Mouse (Mus musculus): ENCODE measurements around the gene Camk1d. TPM values are rescaled to one million over a fixed set of nuclear protein-coding genes. Genes with fewer than 3 reads are reported as not detected.
"Not testable (repeated sequence)": the region's sequence is repeated elsewhere in the genome, so short reads cannot be mapped to it uniquely, and the experiment has no call there.

Camk1d gene
- polyA plus RNA-seq, 1 experiment from 2014 or later, result 3.8 TPM

GRCm38 (mm10) chr2:5602044-5602443, 112.3 kb downstream of the Camk1d start:
- DNase-seq (ENCODE audit: low spot score) (no peak), ATAC-seq (no peak)
- no peaks in the 10 kb centered on the region for H3K9me3 ChIP-seq (replicated peaks; ENCODE audit: control insufficient read depth, low read length)
- H3K4me2 ChIP-seq (ENCODE audit: low read length), result no peak overlapping the region
- H3K4me3 ChIP-seq (ENCODE audit: low read depth, low read length), result no peak overlapping the region
- H3K4me1 ChIP-seq (ENCODE audit: control insufficient read depth, insufficient read depth, low read length), result 0 out of 2 replicates have a peak, but pooled peaks cover 2% of the 10 kb centered on the region
- no peaks in the 10 kb centered on the region for H3K27me3 ChIP-seq (replicated peaks; ENCODE audit: control insufficient read depth, insufficient read depth, low read length)
- no peak overlapping the region for H3K9ac ChIP-seq (ENCODE audit: low read length)
- no peaks in the 10 kb centered on the region for H3K36me3 ChIP-seq (ENCODE audit: control insufficient read depth, insufficient read depth, low read length)
- no peak overlapping the region for H3K27ac ChIP-seq (ENCODE audit: low read depth, low read length)
- WGBS, result 93% methylated on average over 1 of the region's 1 CpGs

GRCm38 (mm10) chr2:5601243-5601642, 113.1 kb downstream of the Camk1d start:
- not testable (repeated sequence) for H3K4me1 ChIP-seq (ENCODE audit: control insufficient read depth, insufficient read depth, low read length); H3K9me3 ChIP-seq (replicated peaks; ENCODE audit: control insufficient read depth, low read length); H3K27ac ChIP-seq (ENCODE audit: low read depth, low read length); DNase-seq (ENCODE audit: low spot score); H3K4me3 ChIP-seq (ENCODE audit: low read depth, low read length); H3K4me2 ChIP-seq (ENCODE audit: low read length); H3K9ac ChIP-seq (ENCODE audit: low read length); H3K36me3 ChIP-seq (ENCODE audit: control insufficient read depth, insufficient read depth, low read length); H3K27me3 ChIP-seq (replicated peaks; ENCODE audit: control insufficient read depth, insufficient read depth, low read length)
- 4% methylated on average over 2 of the region's 2 CpGs for WGBS
- ATAC-seq, result peak; percentile 54

DNA sequence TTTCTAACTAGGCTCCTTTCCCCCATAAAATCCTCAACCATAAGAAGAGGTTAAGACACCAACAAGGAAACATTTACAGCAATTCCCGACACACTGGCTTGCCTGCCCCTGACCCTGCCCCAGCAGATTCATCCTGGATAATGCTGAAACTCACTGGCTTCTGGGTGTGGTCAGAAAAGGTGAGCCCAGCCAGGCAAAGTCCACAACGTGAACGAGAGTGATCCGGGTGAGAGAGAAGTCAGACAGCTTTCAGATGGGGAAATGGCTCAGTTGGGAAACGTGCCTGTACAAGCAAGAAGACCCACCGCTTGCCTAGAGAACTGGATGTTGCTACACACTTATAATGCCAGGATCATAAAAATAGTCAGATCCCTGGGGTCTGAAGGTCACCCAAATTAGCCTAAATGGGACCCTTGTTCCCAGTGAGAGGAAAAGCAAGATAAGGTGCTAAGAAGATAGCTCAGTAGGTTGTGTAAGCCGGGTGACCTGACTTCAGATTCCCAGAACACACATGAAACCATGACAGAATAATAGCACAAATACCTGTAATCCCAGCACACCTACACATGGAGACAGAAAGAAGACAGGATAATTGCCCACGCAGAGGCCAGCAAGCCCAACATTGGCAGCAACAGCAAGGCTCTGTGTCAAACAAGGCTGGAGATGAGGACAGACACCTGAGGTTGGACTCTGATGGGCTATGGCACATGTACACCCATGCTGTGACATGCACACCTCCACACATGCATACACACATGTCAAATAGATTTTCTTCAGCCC, 113.9 kb downstream of the Camk1d start:
- no peak overlapping the region for H3K4me2 ChIP-seq (ENCODE audit: low read length)
- H3K4me3 ChIP-seq (ENCODE audit: low read depth, low read length), result no peak overlapping the region
- DNase-seq (ENCODE audit: low spot score) (no peak), ATAC-seq (no peak)
- WGBS, result 82% methylated on average over 8 of the region's 8 CpGs
- H3K9ac ChIP-seq (ENCODE audit: low read length), result no peak overlapping the region
- no peaks in the 10 kb centered on the region for H3K36me3 ChIP-seq (ENCODE audit: control insufficient read depth, insufficient read depth, low read length)
- no peaks in the 10 kb centered on the region for H3K9me3 ChIP-seq (replicated peaks; ENCODE audit: control insufficient read depth, low read length)
- 0 out of 2 replicates have a peak, but pooled peaks cover 4% of the 10 kb centered on the region for H3K4me1 ChIP-seq (ENCODE audit: control insufficient read depth, insufficient read depth, low read length)
- no peak overlapping the region for H3K27ac ChIP-seq (ENCODE audit: low read depth, low read length)
- H3K27me3 ChIP-seq (replicated peaks; ENCODE audit: control insufficient read depth, insufficient read depth, low read length), result no peaks in the 10 kb centered on the region

DNA sequence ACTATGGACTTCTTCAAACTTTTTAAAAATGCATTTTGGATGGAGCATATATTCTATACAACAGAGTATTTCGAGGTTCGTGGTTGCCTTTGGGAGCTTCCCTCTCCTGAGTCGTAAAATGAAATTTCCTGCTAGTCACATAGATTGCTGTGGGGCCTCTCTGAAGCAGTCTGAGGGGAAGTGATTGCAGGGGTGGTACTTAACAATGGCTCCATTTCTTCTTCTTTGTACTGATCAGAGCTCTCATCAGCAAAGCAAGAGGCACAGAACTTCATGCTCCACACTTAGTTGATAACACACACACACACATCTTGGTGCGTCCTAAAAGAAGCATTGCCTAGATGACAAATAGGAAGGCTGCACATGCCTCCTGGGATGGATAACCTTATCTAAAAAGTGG, 114.6 kb downstream of the Camk1d start:
- Histone ChIP-seq H3K36me3 (ENCODE audit: control insufficient read depth, insufficient read depth, low read length) (no peaks in the 10 kb centered on the region), H3K4me2 (ENCODE audit: low read length) (no peak overlapping the region), H3K9ac (ENCODE audit: low read length) (no peak overlapping the region), H3K9me3 (replicated peaks; ENCODE audit: control insufficient read depth, low read length) (no peaks in the 10 kb centered on the region), H3K4me1 (ENCODE audit: control insufficient read depth, insufficient read depth, low read length) (0 out of 2 replicates have a peak, but pooled peaks cover 4% of the 10 kb centered on the region), H3K27me3 (replicated peaks; ENCODE audit: control insufficient read depth, insufficient read depth, low read length) (no peaks in the 10 kb centered on the region), H3K27ac (ENCODE audit: low read depth, low read length) (no peak overlapping the region), H3K4me3 (ENCODE audit: low read depth, low read length) (no peak overlapping the region)
- DNase-seq (ENCODE audit: low spot score), result no peak
- no peak for ATAC-seq
- WGBS, result 79% methylated on average over 4 of the region's 4 CpGs

DNA sequence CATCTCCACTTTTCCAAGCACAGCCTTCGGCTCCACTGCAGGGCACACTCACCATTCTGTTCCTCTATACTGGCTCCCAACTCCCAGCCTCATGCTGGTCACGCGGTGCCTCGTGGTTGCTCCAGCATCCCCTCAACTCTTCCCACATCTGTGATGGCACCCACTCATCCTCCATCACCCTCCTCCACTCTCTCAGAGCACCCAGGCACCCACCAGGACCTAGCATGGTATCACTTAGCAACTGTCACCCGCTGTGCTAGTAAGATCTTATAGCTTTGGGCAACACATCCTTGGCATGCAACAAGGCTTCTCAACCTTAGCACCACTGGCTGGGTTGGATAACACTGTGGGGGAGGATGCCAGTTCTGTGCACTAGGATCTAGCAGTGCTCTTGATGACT, 115.8 kb downstream of the Camk1d start:
- Histone ChIP-seq H3K9me3 (replicated peaks; ENCODE audit: control insufficient read depth, low read length) (no peaks in the 10 kb centered on the region), H3K4me3 (ENCODE audit: low read depth, low read length) (no peak overlapping the region), H3K27me3 (replicated peaks; ENCODE audit: control insufficient read depth, insufficient read depth, low read length) (no peaks in the 10 kb centered on the region), H3K4me1 (ENCODE audit: control insufficient read depth, insufficient read depth, low read length) (0 out of 2 replicates have a peak, but pooled peaks cover 4% of the 10 kb centered on the region), H3K4me2 (ENCODE audit: low read length) (no peak overlapping the region), H3K27ac (ENCODE audit: low read depth, low read length) (no peak overlapping the region), H3K9ac (ENCODE audit: low read length) (no peak overlapping the region), H3K36me3 (ENCODE audit: control insufficient read depth, insufficient read depth, low read length) (no peaks in the 10 kb centered on the region)
- ATAC-seq (no peak), DNase-seq (ENCODE audit: low spot score) (no peak)
- 93% methylated on average over 5 of the region's 5 CpGs for WGBS

- no peak overlapping the region for H3K4me2 ChIP-seq (ENCODE audit: low read length)
- no peaks in the 10 kb centered on the region for H3K27me3 ChIP-seq (replicated peaks; ENCODE audit: control insufficient read depth, insufficient read depth, low read length)
- no peaks in the 10 kb centered on the region for H3K36me3 ChIP-seq (ENCODE audit: control insufficient read depth, insufficient read depth, low read length)
- 33% methylated on average over 12 of the region's 12 CpGs for WGBS
- DNase-seq (ENCODE audit: low spot score), result peak; percentile 34
- 0 out of 2 replicates have a peak overlapping the region, but pooled peaks have one; percentile 50 for H3K27ac ChIP-seq (ENCODE audit: low read depth, low read length)
- H3K4me3 ChIP-seq (ENCODE audit: low read depth, low read length), result no peak overlapping the region
- H3K9ac ChIP-seq (ENCODE audit: low read length), result no peak overlapping the region
- H3K4me1 ChIP-seq (ENCODE audit: control insufficient read depth, insufficient read depth, low read length), result 0 out of 2 replicates have a peak, but pooled peaks cover 4% of the 10 kb centered on the region
- no peaks in the 10 kb centered on the region for H3K9me3 ChIP-seq (replicated peaks; ENCODE audit: control insufficient read depth, low read length)
- peak; percentile 56 for ATAC-seq
These were observed 117.4 kb downstream of the Camk1d start for GRCm38 (mm10) chr2:5596882-5597281.

DNA sequence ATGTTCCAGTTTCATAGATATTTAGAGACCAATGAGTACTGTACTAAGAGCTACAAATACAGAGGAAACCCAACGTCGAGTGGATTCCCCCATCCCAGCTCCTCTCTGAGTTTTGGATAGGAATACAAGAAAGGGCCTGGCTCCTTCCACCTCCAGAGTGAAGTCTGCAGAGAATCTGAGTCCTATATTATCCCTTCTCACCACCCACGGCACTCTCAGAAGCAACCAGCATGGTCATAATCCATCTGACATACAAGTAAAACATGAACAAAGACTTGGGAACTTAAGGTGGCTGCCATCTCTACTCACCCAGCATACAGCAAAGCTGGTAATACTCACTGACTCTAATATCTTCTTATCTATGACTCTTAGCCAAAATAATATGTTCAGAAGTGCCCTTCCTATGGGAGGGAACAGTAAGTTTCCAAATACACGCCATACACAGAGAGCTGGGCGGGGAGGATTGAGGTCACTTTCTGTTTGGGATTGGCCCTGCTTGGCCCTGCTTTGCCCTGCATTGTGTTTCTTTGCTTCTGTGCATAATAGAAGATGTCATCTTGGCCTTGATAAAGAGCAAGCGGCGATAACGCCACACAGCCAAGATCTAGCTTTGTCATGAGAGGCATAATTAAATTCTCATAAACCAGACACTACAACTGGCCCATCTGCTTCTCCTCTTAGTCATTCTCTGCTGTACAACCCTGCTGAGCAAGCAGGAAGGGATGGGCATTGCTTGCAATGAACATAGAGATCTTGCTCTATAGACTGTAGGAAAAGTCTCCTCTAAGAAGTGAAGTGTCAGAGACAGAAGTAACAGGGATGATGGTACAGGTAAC, 118.7 kb downstream of the Camk1d start:
- H3K9me3 ChIP-seq (replicated peaks; ENCODE audit: control insufficient read depth, low read length), result no peaks in the 10 kb centered on the region
- no peak overlapping the region for H3K27ac ChIP-seq (ENCODE audit: low read depth, low read length)
- no peak overlapping the region for H3K9ac ChIP-seq (ENCODE audit: low read length)
- H3K36me3 ChIP-seq (ENCODE audit: control insufficient read depth, insufficient read depth, low read length), result no peaks in the 10 kb centered on the region
- no peaks in the 10 kb centered on the region for H3K27me3 ChIP-seq (replicated peaks; ENCODE audit: control insufficient read depth, insufficient read depth, low read length)
- 79% methylated on average over 8 of the region's 8 CpGs for WGBS
- no peak overlapping the region for H3K4me2 ChIP-seq (ENCODE audit: low read length)
- ATAC-seq (no peak), DNase-seq (ENCODE audit: low spot score) (no peak)
- no peak overlapping the region for H3K4me3 ChIP-seq (ENCODE audit: low read depth, low read length)
- 0 out of 2 replicates have a peak, but pooled peaks cover 2% of the 10 kb centered on the region for H3K4me1 ChIP-seq (ENCODE audit: control insufficient read depth, insufficient read depth, low read length)

- Histone ChIP-seq H3K36me3 (ENCODE audit: control insufficient read depth, insufficient read depth, low read length) (no peaks in the 10 kb centered on the region), H3K27ac (ENCODE audit: low read depth, low read length) (no peak overlapping the region), H3K4me1 (ENCODE audit: control insufficient read depth, insufficient read depth, low read length) (0 out of 2 replicates have a peak, but pooled peaks cover 2% of the 10 kb centered on the region), H3K9ac (ENCODE audit: low read length) (no peak overlapping the region), H3K4me2 (ENCODE audit: low read length) (no peak overlapping the region), H3K9me3 (replicated peaks; ENCODE audit: control insufficient read depth, low read length) (no peaks in the 10 kb centered on the region), H3K27me3 (replicated peaks; ENCODE audit: control insufficient read depth, insufficient read depth, low read length) (no peaks in the 10 kb centered on the region), H3K4me3 (ENCODE audit: low read depth, low read length) (no peak overlapping the region)
- DNase-seq (ENCODE audit: low spot score), result no peak
- ATAC-seq, result no peak
- 89% methylated on average over 6 of the region's 6 CpGs for WGBS
These were observed 121.7 kb downstream of the Camk1d start for GRCm38 (mm10) chr2:5592461-5593136.

Data from forebrain, embryonic 14.5 days (tissue).